Mouse (Mus musculus) v-Abl transformed pro-B cells (cell line): ENCODE measurements around the gene Otoa.

Source experiments
- in situ Hi-C, 2 experiments: fragments of 400-800 bp; cut with MboI; formaldehyde crosslinking; loops; one replicate each; pipeline ENCODE4 v1.15.1; 2025; ENCODE audit not compliant: unreplicated experiment in 2 of 2

The Otoa gene

GRCm38 (mm10) chr7:121081350-121081749 lies at the start of gene Otoa:
Gene Otoa, plus strand, starts transcription at chr7:121081650.
- in situ Hi-C loops = no loop called here

- in situ Hi-C loops = loop anchor here (5.0 to 10.0 kb wide), 2 partner anchors 47 to 199 kb away; no protein-coding TSS in a partner anchor
Observed at GRCm38 (mm10) chr7:121033856-121034652, 47.4 kb upstream of the Otoa start, which contains the start of gene Mettl9. Gene Mettl9, plus strand, starts transcription at chr7:121034445.

GRCm38 (mm10) chr7:121034701-121035141 lies 46.7 kb upstream of the Otoa start:
- in situ Hi-C loops = loop anchor here (5.0 to 10.0 kb wide), 2 partner anchors 47 to 200 kb away; no protein-coding TSS in a partner anchor

GRCm38 (mm10) chr7:121035161-121035721 lies 46.2 kb upstream of the Otoa start:
- in situ Hi-C loops = loop anchor here in 1 of 2 experiments (10.0 kb wide), 1 partner anchor 200 kb away; no protein-coding TSS in a partner anchor

GRCm38 (mm10) chr7:121040595-121040994 lies 40.9 kb upstream of the Otoa start:
- in situ Hi-C loops = no loop called here

GRCm38 (mm10) chr7:121041989-121042388 lies 39.5 kb upstream of the Otoa start:
- in situ Hi-C loops = no loop called here

- in situ Hi-C loops = no loop called here
Observed at GRCm38 (mm10) chr7:121043004-121043403, 38.4 kb upstream of the Otoa start.

GRCm38 (mm10) chr7:121043510-121043909 lies 37.9 kb upstream of the Otoa start:
- in situ Hi-C loops = no loop called here

- in situ Hi-C loops = no loop called here
Observed at GRCm38 (mm10) chr7:121044251-121044650, 37.2 kb upstream of the Otoa start.

GRCm38 (mm10) chr7:121045671-121046453 lies 35.6 kb upstream of the Otoa start:
- in situ Hi-C loops = no loop called here

GRCm38 (mm10) chr7:121047624-121048023 lies 33.8 kb upstream of the Otoa start:
- in situ Hi-C loops = no loop called here

GRCm38 (mm10) chr7:121053071-121053470 lies 28.4 kb upstream of the Otoa start:
- in situ Hi-C loops = no loop called here

GRCm38 (mm10) chr7:121059477-121060218 lies 21.8 kb upstream of the Otoa start:
- in situ Hi-C loops = loop anchor here in 1 of 2 experiments (5.0 kb wide), 1 partner anchor 222 kb away; no protein-coding TSS in a partner anchor

GRCm38 (mm10) chr7:121064309-121064708 lies 17.1 kb upstream of the Otoa start:
- in situ Hi-C loops = loop anchor here in 1 of 2 experiments (5.0 kb wide), 1 partner anchor 227 kb away; no protein-coding TSS in a partner anchor

- in situ Hi-C loops = no loop called here
Observed at GRCm38 (mm10) chr7:121071276-121071675, 10.2 kb upstream of the Otoa start.

GRCm38 (mm10) chr7:121072506-121072905 lies 8.9 kb upstream of the Otoa start:
- in situ Hi-C loops = no loop called here

GRCm38 (mm10) chr7:121074281-121074680 lies 7.2 kb upstream of the Otoa start, which contains the start of gene Igsf6:
Gene Igsf6, minus strand, starts transcription at chr7:121074572.
- in situ Hi-C loops = no loop called here

GRCm38 (mm10) chr7:121074801-121075400 lies 6.5 kb upstream of the Otoa start:
- in situ Hi-C loops = no loop called here

GRCm38 (mm10) chr7:121075416-121075815 lies 6.0 kb upstream of the Otoa start:
- in situ Hi-C loops = no loop called here

GRCm38 (mm10) chr7:121077311-121077710 lies 4.1 kb upstream of the Otoa start:
- in situ Hi-C loops = no loop called here
